Mouse (Mus musculus) left cerebral cortex, adult 9 months (tissue): ENCODE results near the gene Pgs1.

ENCODE experiments used
- DNase-seq, 2 experiments: peaks; one replicate each; pipeline ENCODE4 v3.0.0; 2022; ENCODE audit warnings: low spot score in 2 of 2

Gene Pgs1

GRCm38 (mm10) chr11:118043293-118043907 is 57.3 kb downstream of the Pgs1 start:
- DNase-seq = peak; percentile 44 to 64

- no peak for DNase-seq
Observed at GRCm38 (mm10) chr11:118049641-118050040, 63.5 kb downstream of the Pgs1 start.

- DNase-seq = no peak
Observed at GRCm38 (mm10) chr11:118050174-118050573, 64.1 kb downstream of the Pgs1 start.

- DNase-seq = no peak
Observed at GRCm38 (mm10) chr11:118058367-118058766, 72.3 kb downstream of the Pgs1 start.

GRCm38 (mm10) chr11:118058872-118059271 is 72.8 kb downstream of the Pgs1 start:
- no peak for DNase-seq

- DNase-seq = no peak
Observed at GRCm38 (mm10) chr11:118060038-118060437, 73.9 kb downstream of the Pgs1 start.

GRCm38 (mm10) chr11:118067588-118067987 is 81.5 kb downstream of the Pgs1 start:
- DNase-seq = no peak

- DNase-seq = no peak
Observed at GRCm38 (mm10) chr11:118068812-118069332, 82.8 kb downstream of the Pgs1 start.

- no peak for DNase-seq
Observed at GRCm38 (mm10) chr11:118071227-118071912, 85.3 kb downstream of the Pgs1 start.
